Mouse (Mus musculus): Measurements from ENCODE around the gene Ank3. TPM values are rescaled to one million over a fixed set of nuclear protein-coding genes. Genes with fewer than 3 reads are reported as not detected.
"Not testable (repeated sequence)": the region's sequence is repeated elsewhere in the genome, so short reads cannot be mapped to it uniquely, and the experiment has no call there.

The Ank3 gene
- polyA plus RNA-seq, 1 experiment from 2014 or later, result 69.3 TPM

DNA sequence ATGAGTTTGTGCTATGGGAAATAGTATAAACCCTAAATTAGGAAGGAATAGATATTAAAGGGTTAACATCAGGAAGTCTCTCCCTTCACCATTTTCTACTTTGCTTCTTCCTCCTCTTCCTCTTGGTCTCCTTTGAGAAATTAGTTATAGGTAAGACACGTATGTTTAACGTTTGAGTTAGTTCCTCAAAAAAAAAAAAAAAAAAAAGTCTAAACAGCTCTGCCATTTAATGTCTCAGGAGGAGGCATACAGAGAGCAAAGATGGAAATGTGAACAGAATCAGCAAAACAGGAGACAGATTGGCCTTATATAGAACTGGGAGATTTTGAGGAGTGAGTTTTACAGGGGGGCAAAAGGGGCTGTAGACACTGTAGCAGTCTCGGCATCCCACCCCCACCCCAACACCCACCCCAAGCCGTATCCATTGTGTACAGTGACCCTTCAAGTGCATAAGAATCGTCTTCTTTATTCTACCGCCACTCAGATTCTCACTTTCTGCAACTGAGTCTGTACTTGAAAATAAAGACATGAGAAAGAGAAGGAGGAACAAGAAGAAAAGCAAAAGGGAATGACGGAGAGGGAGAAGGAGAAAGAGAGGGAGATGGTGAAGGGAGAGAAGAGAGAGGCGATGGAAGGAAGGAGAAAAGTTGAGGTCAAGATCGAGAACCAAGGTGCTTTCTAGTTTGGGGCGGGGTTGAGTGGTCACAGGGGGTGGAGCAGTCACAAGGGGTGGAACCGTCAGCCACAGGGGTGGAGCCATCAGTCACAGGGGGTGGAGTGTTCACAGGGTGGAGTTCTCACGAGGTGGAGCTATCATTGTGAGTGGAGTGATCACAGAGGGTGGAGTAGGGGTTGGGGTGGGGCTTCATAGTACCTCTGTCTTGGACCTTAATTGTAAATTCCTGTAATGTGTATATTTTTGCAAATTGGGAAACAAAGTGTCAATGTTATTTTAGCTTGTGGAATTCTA, 509.5 kb downstream of the Ank3 start:
- Histone ChIP-seq H3K27ac (ENCODE audit: low read depth, low read length) (no peak overlapping the region), H3K9ac (ENCODE audit: low read depth, low read length) (no peak overlapping the region), H3K4me3 (ENCODE audit: low read length) (no peak overlapping the region), H3K9me3 (ENCODE audit: control insufficient read depth, low read length) (no peaks in the 10 kb centered on the region), H3K27me3 (replicated peaks; ENCODE audit: control insufficient read depth, insufficient read depth, low read length) (no peaks in the 10 kb centered on the region), H3K4me1 (ENCODE audit: control insufficient read depth, insufficient read depth, low read depth, low read length) (no peaks in the 10 kb centered on the region), H3K36me3 (ENCODE audit: control insufficient read depth, insufficient read depth, low read length) (no peaks in the 10 kb centered on the region), H3K4me2 (ENCODE audit: low read length) (no peak overlapping the region)
- ATAC-seq, result peak; percentile 63; the same call in 1 of the 2 replicates
- 49% methylated on average over 12 of the region's 12 CpGs for WGBS

DNA sequence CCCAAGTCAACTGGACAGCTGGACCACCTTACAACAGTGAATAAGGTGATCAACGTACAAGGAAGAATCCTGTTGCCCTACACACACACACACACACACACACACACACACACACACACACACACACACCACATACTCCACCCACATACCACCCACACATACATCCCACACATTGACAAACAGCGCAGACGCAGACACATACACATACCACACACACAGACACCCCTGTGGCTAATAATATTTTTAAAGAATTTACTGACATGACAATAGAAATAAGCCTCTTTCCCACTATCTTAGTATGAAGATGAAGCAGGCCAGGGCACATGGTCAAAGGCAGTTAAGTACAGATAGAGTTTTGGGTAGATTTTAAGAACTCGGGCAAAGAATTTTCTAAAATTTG, 511.3 kb downstream of the Ank3 start:
- no peaks in the 10 kb centered on the region for H3K9me3 ChIP-seq (ENCODE audit: control insufficient read depth, low read length)
- 89% methylated on average over 4 of the region's 4 CpGs for WGBS
- ATAC-seq, result no peak
- H3K4me2 ChIP-seq (ENCODE audit: low read length), result no peak overlapping the region
- no peaks in the 10 kb centered on the region for H3K27me3 ChIP-seq (replicated peaks; ENCODE audit: control insufficient read depth, insufficient read depth, low read length)
- H3K9ac ChIP-seq (ENCODE audit: low read depth, low read length), result no peak overlapping the region
- H3K4me1 ChIP-seq (ENCODE audit: control insufficient read depth, insufficient read depth, low read depth, low read length), result no peaks in the 10 kb centered on the region
- no peaks in the 10 kb centered on the region for H3K36me3 ChIP-seq (ENCODE audit: control insufficient read depth, insufficient read depth, low read length)
- H3K27ac ChIP-seq (ENCODE audit: low read depth, low read length), result no peak overlapping the region
- H3K4me3 ChIP-seq (ENCODE audit: low read length), result no peak overlapping the region

DNA sequence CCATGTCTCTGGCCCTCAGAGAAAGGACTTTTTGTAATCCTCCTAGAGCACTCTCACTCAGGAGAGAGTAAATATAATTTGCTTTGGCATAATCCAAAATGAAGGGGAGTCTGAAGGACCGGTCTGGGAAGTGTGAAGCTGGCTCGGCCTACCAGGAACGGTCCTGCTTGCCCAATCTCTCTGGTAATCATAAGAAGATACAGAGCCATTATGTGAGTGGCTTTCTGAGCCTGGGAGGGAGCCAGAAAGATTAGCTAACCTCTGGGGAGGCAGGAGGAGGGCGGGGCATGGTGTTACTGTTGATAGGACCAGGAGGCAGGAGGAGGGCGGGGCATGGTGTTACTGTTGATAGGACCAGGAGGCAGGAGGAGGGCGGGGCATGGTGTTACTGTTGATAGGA, 511.7 kb downstream of the Ank3 start:
- not testable (repeated sequence) for H3K36me3 ChIP-seq (ENCODE audit: control insufficient read depth, insufficient read depth, low read length); H3K27me3 ChIP-seq (replicated peaks; ENCODE audit: control insufficient read depth, insufficient read depth, low read length); H3K27ac ChIP-seq (ENCODE audit: low read depth, low read length); H3K4me3 ChIP-seq (ENCODE audit: low read length); ATAC-seq; H3K9ac ChIP-seq (ENCODE audit: low read depth, low read length); H3K4me1 ChIP-seq (ENCODE audit: control insufficient read depth, insufficient read depth, low read depth, low read length); H3K4me2 ChIP-seq (ENCODE audit: low read length); H3K9me3 ChIP-seq (ENCODE audit: control insufficient read depth, low read length)
- 16% methylated on average over 5 of the region's 6 CpGs for WGBS

DNA sequence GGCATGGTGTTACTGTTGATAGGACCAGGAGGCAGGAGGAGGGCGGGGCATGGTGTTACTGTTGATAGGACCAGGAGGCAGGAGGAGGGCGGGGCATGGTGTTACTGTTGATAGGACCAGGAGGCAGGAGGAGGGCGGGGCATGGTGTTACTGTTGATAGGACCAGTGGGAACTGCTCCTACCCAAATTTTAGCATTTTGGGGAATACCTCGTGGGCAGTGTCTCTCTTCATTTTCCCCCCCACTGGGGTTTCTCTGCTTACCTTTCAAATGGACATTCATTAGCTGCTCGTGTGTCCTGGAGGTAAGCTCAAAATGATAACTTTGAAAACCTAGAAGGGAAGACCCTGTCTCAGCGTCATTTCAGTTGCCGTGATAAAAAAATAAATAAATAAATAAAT, 512.2 kb downstream of the Ank3 start:
- not testable (repeated sequence) for ATAC-seq; H3K27ac ChIP-seq (ENCODE audit: low read depth, low read length); H3K36me3 ChIP-seq (ENCODE audit: control insufficient read depth, insufficient read depth, low read length); H3K4me1 ChIP-seq (ENCODE audit: control insufficient read depth, insufficient read depth, low read depth, low read length); H3K4me3 ChIP-seq (ENCODE audit: low read length); H3K27me3 ChIP-seq (replicated peaks; ENCODE audit: control insufficient read depth, insufficient read depth, low read length); H3K9me3 ChIP-seq (ENCODE audit: control insufficient read depth, low read length); H3K9ac ChIP-seq (ENCODE audit: low read depth, low read length); H3K4me2 ChIP-seq (ENCODE audit: low read length)
- 55% methylated on average over 5 of the region's 7 CpGs for WGBS

DNA sequence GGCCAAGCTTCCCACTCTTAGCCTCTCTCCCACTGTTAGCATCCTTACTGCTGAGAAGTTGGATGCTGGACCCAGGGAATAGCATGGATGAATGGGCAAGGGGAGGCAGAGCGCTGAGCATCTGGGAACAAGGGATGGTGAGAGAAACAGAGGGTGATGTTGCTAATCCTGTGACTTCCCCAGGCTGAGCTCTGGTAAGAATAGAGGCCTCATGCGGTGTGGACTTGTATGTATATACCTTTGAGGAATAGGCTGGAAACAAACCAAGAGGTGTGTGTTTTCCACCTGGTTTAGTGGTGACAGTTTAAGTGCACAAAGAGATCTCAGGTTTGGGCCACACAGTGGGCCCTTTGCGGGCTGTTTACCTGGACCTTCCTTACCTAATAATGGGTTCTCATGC, 517.0 kb downstream of the Ank3 start:
- WGBS, result 67% methylated on average over 3 of the region's 3 CpGs
- no peaks in the 10 kb centered on the region for H3K27me3 ChIP-seq (replicated peaks; ENCODE audit: control insufficient read depth, insufficient read depth, low read length)
- no peak overlapping the region for H3K27ac ChIP-seq (ENCODE audit: low read depth, low read length)
- no peak overlapping the region for H3K4me3 ChIP-seq (ENCODE audit: low read length)
- no peaks in the 10 kb centered on the region for H3K36me3 ChIP-seq (ENCODE audit: control insufficient read depth, insufficient read depth, low read length)
- H3K9ac ChIP-seq (ENCODE audit: low read depth, low read length), result no peak overlapping the region
- no peak for ATAC-seq
- H3K9me3 ChIP-seq (ENCODE audit: control insufficient read depth, low read length), result no peaks in the 10 kb centered on the region
- no peak overlapping the region for H3K4me2 ChIP-seq (ENCODE audit: low read length)
- no peaks in the 10 kb centered on the region for H3K4me1 ChIP-seq (ENCODE audit: control insufficient read depth, insufficient read depth, low read depth, low read length)

DNA sequence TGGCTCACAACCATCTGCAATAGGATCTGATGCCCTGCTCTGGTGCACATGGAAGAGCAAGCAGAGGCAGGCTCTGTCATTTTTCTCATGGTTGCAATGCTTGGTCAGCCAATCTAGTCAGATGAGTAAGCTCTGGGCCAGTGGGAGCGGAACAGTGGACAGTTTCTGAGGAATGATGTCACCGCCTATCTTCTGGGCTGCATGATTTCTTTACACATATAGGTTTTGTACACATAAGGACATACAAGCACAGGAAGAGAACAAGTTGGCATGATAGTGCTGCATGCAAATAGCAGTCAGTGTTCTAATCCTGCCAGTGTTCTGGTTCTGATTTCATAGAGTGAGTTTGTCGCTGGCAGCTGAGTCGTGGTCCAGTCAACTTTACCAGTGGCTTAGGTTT, 517.6 kb downstream of the Ank3 start:
- 97% methylated on average over 4 of the region's 4 CpGs for WGBS
- H3K36me3 ChIP-seq (ENCODE audit: control insufficient read depth, insufficient read depth, low read length), result no peaks in the 10 kb centered on the region
- no peak overlapping the region for H3K4me3 ChIP-seq (ENCODE audit: low read length)
- ATAC-seq, result no peak
- no peaks in the 10 kb centered on the region for H3K27me3 ChIP-seq (replicated peaks; ENCODE audit: control insufficient read depth, insufficient read depth, low read length)
- H3K9me3 ChIP-seq (ENCODE audit: control insufficient read depth, low read length), result no peaks in the 10 kb centered on the region
- no peak overlapping the region for H3K9ac ChIP-seq (ENCODE audit: low read depth, low read length)
- H3K4me1 ChIP-seq (ENCODE audit: control insufficient read depth, insufficient read depth, low read depth, low read length), result no peaks in the 10 kb centered on the region
- no peak overlapping the region for H3K27ac ChIP-seq (ENCODE audit: low read depth, low read length)
- no peak overlapping the region for H3K4me2 ChIP-seq (ENCODE audit: low read length)

DNA sequence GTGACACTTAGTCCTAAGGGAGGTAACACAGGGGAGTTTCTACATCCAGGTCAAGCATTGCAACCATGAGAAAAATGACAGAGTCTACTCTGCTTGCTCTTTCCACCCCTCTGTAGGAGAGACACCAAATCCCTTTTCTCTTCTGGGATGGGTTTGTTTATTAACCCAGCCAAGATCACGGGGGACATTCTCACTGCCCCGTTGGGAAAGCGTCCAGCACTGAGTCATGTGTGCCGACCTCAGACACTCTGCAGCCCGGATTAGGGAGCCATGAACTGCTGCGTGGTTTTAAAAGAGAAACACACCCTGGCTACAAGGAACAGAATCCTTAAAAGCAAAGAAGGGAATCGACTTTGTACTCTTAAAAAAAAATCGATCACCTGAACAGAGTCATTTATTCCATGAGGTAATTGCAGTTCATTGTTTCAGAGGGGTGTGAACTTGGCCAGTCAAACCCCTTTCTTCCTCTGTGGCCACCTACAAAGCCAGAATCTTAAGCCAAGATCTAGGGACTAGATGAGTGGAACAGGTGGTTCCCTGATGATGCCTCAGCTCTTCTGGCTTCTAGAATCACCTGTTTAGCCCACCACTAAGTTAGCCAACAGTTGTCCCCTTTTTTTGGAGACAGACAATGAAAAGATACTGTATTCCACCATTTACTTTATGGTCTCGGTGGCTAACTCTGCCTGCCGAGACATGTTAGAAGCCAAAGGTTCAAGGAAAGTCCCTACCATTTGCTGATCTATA, 518.3 kb downstream of the Ank3 start:
- H3K36me3 ChIP-seq (ENCODE audit: control insufficient read depth, insufficient read depth, low read length), result no peaks in the 10 kb centered on the region
- H3K4me3 ChIP-seq (ENCODE audit: low read length), result no peak overlapping the region
- 76% methylated on average over 10 of the region's 10 CpGs for WGBS

DNA sequence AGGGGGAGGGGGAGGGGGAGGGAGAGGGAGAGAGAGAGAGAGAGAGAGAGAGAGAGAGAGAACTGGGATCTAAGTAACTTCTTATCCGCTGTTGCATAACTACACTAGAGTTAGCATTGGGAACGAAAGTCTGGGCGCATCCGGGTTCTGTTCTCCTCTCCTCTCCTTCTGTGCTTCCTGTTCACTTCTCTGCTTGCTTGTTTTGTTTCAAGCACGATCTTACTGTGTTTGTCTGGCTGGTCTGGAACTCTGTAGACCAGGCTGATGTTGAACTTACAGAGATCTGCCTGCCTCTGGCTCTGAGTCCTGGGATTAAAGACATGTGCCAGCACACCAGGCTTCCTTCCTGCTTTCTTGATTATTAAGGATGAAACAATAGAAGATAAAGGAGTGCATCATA, 519.1 kb downstream of the Ank3 start:
- Histone ChIP-seq H3K27ac (ENCODE audit: low read depth, low read length) (no peak overlapping the region), H3K27me3 (replicated peaks; ENCODE audit: control insufficient read depth, insufficient read depth, low read length) (no peaks in the 10 kb centered on the region), H3K36me3 (ENCODE audit: control insufficient read depth, insufficient read depth, low read length) (no peaks in the 10 kb centered on the region), H3K9me3 (ENCODE audit: control insufficient read depth, low read length) (no peaks in the 10 kb centered on the region), H3K9ac (ENCODE audit: low read depth, low read length) (no peak overlapping the region), H3K4me3 (ENCODE audit: low read length) (no peak overlapping the region), H3K4me1 (ENCODE audit: control insufficient read depth, insufficient read depth, low read depth, low read length) (no peaks in the 10 kb centered on the region), H3K4me2 (ENCODE audit: low read length) (no peak overlapping the region)
- no peak for ATAC-seq
- 84% methylated on average over 5 of the region's 5 CpGs for WGBS

More for the DNA sequence above, 518.3 kb downstream of the Ank3 start:
- H3K9ac ChIP-seq (ENCODE audit: low read depth, low read length), result no peak overlapping the region
- no peak overlapping the region for H3K4me2 ChIP-seq (ENCODE audit: low read length)
- H3K9me3 ChIP-seq (ENCODE audit: control insufficient read depth, low read length), result no peaks in the 10 kb centered on the region
- H3K4me1 ChIP-seq (ENCODE audit: control insufficient read depth, insufficient read depth, low read depth, low read length), result no peaks in the 10 kb centered on the region
- ATAC-seq, result no peak
- no peaks in the 10 kb centered on the region for H3K27me3 ChIP-seq (replicated peaks; ENCODE audit: control insufficient read depth, insufficient read depth, low read length)
- H3K27ac ChIP-seq (ENCODE audit: low read depth, low read length), result no peak overlapping the region

DNA sequence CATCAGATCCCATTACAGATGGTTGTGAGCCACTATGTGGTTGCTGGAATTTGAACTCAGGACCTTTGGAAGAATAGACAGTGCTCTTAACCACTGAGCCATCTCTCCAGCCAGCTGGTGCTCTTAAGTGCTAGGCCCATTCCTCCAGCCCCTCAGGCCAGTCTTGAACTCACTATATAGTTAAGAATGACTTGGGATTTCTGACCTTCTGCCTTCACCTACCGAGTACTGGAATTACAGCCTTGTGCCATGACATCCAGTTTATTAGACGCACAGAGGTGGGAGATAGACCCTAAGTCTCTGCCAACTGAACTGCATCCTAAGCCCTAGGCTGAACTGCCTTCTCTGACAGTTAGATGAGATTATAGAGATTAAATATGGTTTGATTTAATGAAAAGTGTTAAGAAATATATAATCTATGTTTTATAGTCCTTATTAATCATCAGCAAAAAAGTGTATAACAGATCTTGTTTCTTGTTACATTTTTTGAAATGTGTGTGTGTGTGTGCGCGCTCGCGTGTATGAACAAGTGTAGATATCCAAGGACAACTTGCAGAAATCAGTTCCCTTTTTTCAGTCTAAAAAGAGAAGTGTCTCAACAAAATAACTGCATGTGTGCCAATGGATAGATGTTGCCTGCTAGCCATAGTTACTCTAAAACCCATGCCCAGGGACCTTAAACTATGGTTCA, 520.0 kb downstream of the Ank3 start:
- Histone ChIP-seq H3K36me3 (ENCODE audit: control insufficient read depth, insufficient read depth, low read length) (no peaks in the 10 kb centered on the region), H3K9ac (ENCODE audit: low read depth, low read length) (no peak overlapping the region), H3K27me3 (replicated peaks; ENCODE audit: control insufficient read depth, insufficient read depth, low read length) (no peaks in the 10 kb centered on the region), H3K4me3 (ENCODE audit: low read length) (no peak overlapping the region), H3K27ac (ENCODE audit: low read depth, low read length) (no peak overlapping the region), H3K4me1 (ENCODE audit: control insufficient read depth, insufficient read depth, low read depth, low read length) (no peaks in the 10 kb centered on the region), H3K4me2 (ENCODE audit: low read length) (no peak overlapping the region), H3K9me3 (ENCODE audit: control insufficient read depth, low read length) (no peaks in the 10 kb centered on the region)
- ATAC-seq, result no peak
- WGBS, result 94% methylated on average over 6 of the region's 6 CpGs

All from hindbrain, embryonic 16.5 days (tissue).